Mouse (Mus musculus) limb, embryonic 14.5 days (tissue): ENCODE data around the gene Akt1. TPM values are rescaled to one million over a fixed set of nuclear protein-coding genes. Genes with fewer than 3 reads are reported as not detected.

ENCODE experiments used
- ATAC-seq: fragments of 200-750 bp; cut with Nextera tagmentation; 2 replicates; pipeline ENCODE4 v1.8.0; 2017; ENCODE audit warnings: low read depth, moderate number of reproducible peaks, moderate TSS enrichment; ENCODE audit not compliant: low FRiP score
- DNase-seq: peaks from one replicate; pipeline ENCODE4 v3.0.0-alpha.2; 2015; ENCODE audit warnings: low spot score
- H3K27ac ChIP-seq: fragments of 300-500 bp; sonication (generic); replicated peaks from 2 replicates; pipeline ENCODE4 v1.5.1; 2014; ENCODE audit warnings: low read depth, mild to moderate bottlenecking, low read length, moderate library complexity, mixed read lengths
- H3K27me3 ChIP-seq: fragments of 300-500 bp; sonication (generic); 2 replicates; pipeline ENCODE4 v1.6.1; 2014; ENCODE audit warnings: low read length, mixed read lengths; ENCODE audit not compliant: control insufficient read depth, insufficient read depth
- H3K36me3 ChIP-seq: fragments of 300-500 bp; sonication (generic); 2 replicates; pipeline ENCODE4 v1.6.1; 2014; ENCODE audit warnings: mild to moderate bottlenecking, low read length, moderate library complexity, mixed read lengths; ENCODE audit not compliant: control insufficient read depth, insufficient read depth
- H3K4me1 ChIP-seq: fragments of 300-500 bp; sonication (generic); 2 replicates; pipeline ENCODE4 v1.6.1; 2014; ENCODE audit warnings: antibody characterized with exemption, low read length, mixed read lengths; ENCODE audit not compliant: control insufficient read depth, insufficient read depth
- H3K4me2 ChIP-seq: fragments of 300-500 bp; sonication (generic); replicated peaks from 2 replicates; pipeline ENCODE4 v1.6.1; 2014; ENCODE audit warnings: low read depth, mild to moderate bottlenecking, low read length, moderate library complexity; ENCODE audit not compliant: severe bottlenecking
- H3K4me3 ChIP-seq: fragments of 300-500 bp; sonication (generic); replicated peaks from 2 replicates; pipeline ENCODE4 v1.5.1; 2014; ENCODE audit warnings: low read length
- H3K9ac ChIP-seq: fragments of 300-500 bp; sonication (generic); 2 replicates; pipeline ENCODE4 v1.6.1; 2014; ENCODE audit warnings: mild to moderate bottlenecking, low read depth, low read length, moderate library complexity; ENCODE audit not compliant: severe bottlenecking
- H3K9me3 ChIP-seq: fragments of 300-500 bp; sonication (generic); 2 replicates; pipeline ENCODE4 v1.6.1; 2016; ENCODE audit warnings: low read length; ENCODE audit not compliant: control insufficient read depth
- POLR2A ChIP-seq: fragments of 200-500 bp; IDR thresholded peaks from 2 replicates; pipeline ENCODE4 v1.8.0; 2012; ENCODE audit warnings: inconsistent platforms, mild to moderate bottlenecking, moderate library complexity, borderline replicate concordance; ENCODE audit not compliant: insufficient read depth, insufficient read length; ENCODE audit errors: extremely low read depth
- WGBS: fragments of 180-500 bp; shearing (Covaris S2); extraction: QIAGEN DNeasy Blood & Tissue Kit; methylation state at CpG from one replicate; pipeline ENCODE4 v1.1.7; 2014; 5-methylcytosine and 5-hydroxymethylcytosine counted together
- polyA plus RNA-seq, 2 experiments: library from polyadenylated mRNA; depleted of rRNA in 1 of 2; stranded (reverse) in 1 of 2; unstranded in 1 of 2; fragments of >200 nt; fragmentation: Nextera tagmentation in 1 of 2; extraction: Ambion mirVana in 1 of 2; gene quantifications; 2 replicates each; pipeline versions ENCODE4 v1.2.1 to v1.2.3; 2012 to 2014

Gene Akt1
- polyA plus RNA-seq, 2 experiments, result 148 to 305 TPM

- Histone ChIP-seq H3K4me2 (peak overlapping the region; percentile 85), H3K9me3 (no peaks in the 10 kb centered on the region), H3K4me1 (peaks cover 17% of the 10 kb centered on the region; the same call in 1 of the 2 replicates), H3K27ac (peak overlapping the region; percentile 43; the same call in 1 of the 2 replicates), H3K4me3 (peak overlapping the region; percentile 86), H3K27me3 (no peaks in the 10 kb centered on the region), H3K9ac (peak overlapping the region; percentile 85), H3K36me3 (peaks cover 12% of the 10 kb centered on the region)
- ATAC-seq, result peak; percentile 16
- no peak for TF ChIP-seq POLR2A
- WGBS, result under 1% methylated on average over 39 of the region's 75 CpGs
- peak; percentile 18 for DNase-seq
Observed at GRCm38 (mm10) chr12:112722240-112723027, 47.8 kb upstream of the Akt1 start.

- WGBS, result 2% methylated on average over 39 of the region's 69 CpGs
Observed at GRCm38 (mm10) chr12:112721424-112722239, 46.9 kb upstream of the Akt1 start.

GRCm38 (mm10) chr12:112720890-112721423, 46.3 kb upstream of the Akt1 start:
- no peaks in the 10 kb centered on the region for H3K9me3 ChIP-seq

More at GRCm38 (mm10) chr12:112721424-112722239, 46.9 kb upstream of the Akt1 start:
- Histone ChIP-seq H3K4me1 (peaks cover 17% of the 10 kb centered on the region; the same call in 1 of the 2 replicates), H3K4me2 (peak overlapping the region; percentile 85), H3K9me3 (no peaks in the 10 kb centered on the region), H3K27me3 (no peaks in the 10 kb centered on the region), H3K9ac (peak overlapping the region; percentile 85), H3K27ac (peak overlapping the region; percentile 56), H3K36me3 (peaks cover 6% of the 10 kb centered on the region), H3K4me3 (peak overlapping the region; percentile 86)
- DNase-seq (peak; percentile 23), ATAC-seq (peak; percentile 64)
- no peak for TF ChIP-seq POLR2A

GRCm38 (mm10) chr12:112720216-112720615, 45.5 kb upstream of the Akt1 start, which contains the start of gene Cep170b:
TSS of gene Cep170b (plus strand) at chr12:112720455.
- WGBS, result 74% methylated on average over 6 of the region's 6 CpGs
- Histone ChIP-seq H3K27ac (peak within 1 kb of the TSS; percentile 56; the same call in 1 of the 2 replicates), H3K9me3 (no peaks in the 10 kb centered on the region), H3K4me3 (peak within 1 kb of the TSS; percentile 86), H3K36me3 (no peaks in the 10 kb centered on the region; the same call in 1 of the 2 replicates), H3K4me1 (peaks cover 17% of the 10 kb centered on the region; the same call in 1 of the 2 replicates), H3K4me2 (peak within 1 kb of the TSS; percentile 85), H3K27me3 (no peaks in the 10 kb centered on the region), H3K9ac (no peak within 1 kb of the TSS; the same call in 1 of the 2 replicates)
- TF ChIP-seq POLR2A, result no peak
- no peak for DNase-seq
- no peak for ATAC-seq

More at GRCm38 (mm10) chr12:112720890-112721423, 46.3 kb upstream of the Akt1 start:
- peaks cover 4% of the 10 kb centered on the region for H3K36me3 ChIP-seq
- H3K4me1 ChIP-seq, result peaks cover 17% of the 10 kb centered on the region; the same call in 1 of the 2 replicates
- H3K4me3 ChIP-seq, result peak overlapping the region; percentile 86
- DNase-seq (no peak), ATAC-seq (no peak)
- 43% methylated on average over 12 of the region's 12 CpGs for WGBS
- H3K4me2 ChIP-seq, result peak overlapping the region; percentile 85
- no peaks in the 10 kb centered on the region for H3K27me3 ChIP-seq
- no peak for TF ChIP-seq POLR2A
- no peak overlapping the region; the same call in 1 of the 2 replicates for H3K9ac ChIP-seq
- H3K27ac ChIP-seq, result peak overlapping the region; percentile 56; the same call in 1 of the 2 replicates
